Mouse (Mus musculus): ENCODE measurements around the gene Scgb1b20.
"Not testable (repeated sequence)": the region's sequence is repeated elsewhere in the genome, so short reads cannot be mapped to it uniquely, and the experiment has no call there.

Gene Scgb1b20

GRCm38 (mm10) chr7:33372934-33373333 lies at the start of gene Scgb1b20:
TSS of gene Scgb1b20 (plus strand) at chr7:33373234.
- not testable (repeated sequence) for DNase-seq

- DNase-seq = not testable (repeated sequence)
Measured at GRCm38 (mm10) chr7:33366222-33366621, 6.8 kb upstream of the Scgb1b20 start, which contains the start of gene Scgb2b20. TSS of gene Scgb2b20 (minus strand) at chr7:33366322.

- DNase-seq = not testable (repeated sequence)
Measured at GRCm38 (mm10) chr7:33399749-33400148, 26.7 kb downstream of the Scgb1b20 start.

GRCm38 (mm10) chr7:33401650-33402049 lies 28.6 kb downstream of the Scgb1b20 start:
- no peak for DNase-seq

GRCm38 (mm10) chr7:33409681-33410080 lies 36.6 kb downstream of the Scgb1b20 start:
- DNase-seq = not testable (repeated sequence)
